Mouse (Mus musculus) heart, embryonic 11.5 days (tissue): Measurements from ENCODE around the gene Fam117b. TPM values are rescaled to one million over a fixed set of nuclear protein-coding genes. Genes with fewer than 3 reads are reported as not detected.

Source experiments
- ATAC-seq: fragments of 200-750 bp; cut with Nextera tagmentation; replicated peaks from 2 replicates; pipeline ENCODE4 v1.8.0; 2017; ENCODE audit warnings: moderate library complexity; ENCODE audit not compliant: insufficient number of reproducible peaks, low FRiP score, low TSS enrichment
- H3K27ac ChIP-seq: fragments of 300-500 bp; sonication (generic); 2 replicates; pipeline ENCODE4 v1.5.1; 2014; ENCODE audit warnings: mild to moderate bottlenecking, low read depth, low read length
- H3K27me3 ChIP-seq: fragments of 300-500 bp; sonication (generic); 2 replicates; pipeline ENCODE4 v1.6.1; 2014; ENCODE audit warnings: mild to moderate bottlenecking, low read length, mixed read lengths; ENCODE audit not compliant: control insufficient read depth, insufficient read depth
- H3K36me3 ChIP-seq: fragments of 300-500 bp; sonication (generic); 2 replicates; pipeline ENCODE4 v1.6.1; 2014; ENCODE audit warnings: mild to moderate bottlenecking, low read length, moderate library complexity, mixed read lengths; ENCODE audit not compliant: control insufficient read depth, insufficient read depth
- H3K4me1 ChIP-seq: fragments of 300-500 bp; sonication (generic); 2 replicates; pipeline ENCODE4 v1.6.1; 2014; ENCODE audit warnings: low read length; ENCODE audit not compliant: control insufficient read depth, insufficient read depth
- H3K4me2 ChIP-seq: fragments of 300-500 bp; sonication (generic); 2 replicates; pipeline ENCODE4 v1.6.1; 2014; ENCODE audit warnings: mild to moderate bottlenecking, moderate library complexity
- H3K4me3 ChIP-seq: fragments of 300-500 bp; sonication (generic); 2 replicates; pipeline ENCODE4 v1.5.1; 2014; ENCODE audit warnings: low read depth, low read length
- H3K9ac ChIP-seq: fragments of 300-500 bp; sonication (generic); 2 replicates; pipeline ENCODE4 v1.6.1; 2014; ENCODE audit warnings: mild to moderate bottlenecking, low read depth, low read length, moderate library complexity
- H3K9me3 ChIP-seq: fragments of 300-500 bp; sonication (generic); replicated peaks from 2 replicates; pipeline ENCODE4 v1.6.1; 2016; ENCODE audit warnings: low read length; ENCODE audit not compliant: control insufficient read depth
- WGBS: fragments of 180-500 bp; shearing (Covaris S2); extraction: QIAGEN DNeasy Blood & Tissue Kit; methylation state at CpG from one replicate; pipeline ENCODE4 v1.1.7; 2014; ENCODE audit not compliant: insufficient replicate concordance; 5-methylcytosine and 5-hydroxymethylcytosine counted together
- polyA plus RNA-seq: library from polyadenylated mRNA; unstranded; fragments of >200 nt; fragmentation: Nextera tagmentation; extraction: Ambion mirVana; gene quantifications from 2 replicates; pipeline ENCODE4 v1.2.1, GENCODE M21; 2014

The Fam117b gene
- polyA plus RNA-seq = 5.3 and 5.9 TPM in 2 replicates

DNA sequence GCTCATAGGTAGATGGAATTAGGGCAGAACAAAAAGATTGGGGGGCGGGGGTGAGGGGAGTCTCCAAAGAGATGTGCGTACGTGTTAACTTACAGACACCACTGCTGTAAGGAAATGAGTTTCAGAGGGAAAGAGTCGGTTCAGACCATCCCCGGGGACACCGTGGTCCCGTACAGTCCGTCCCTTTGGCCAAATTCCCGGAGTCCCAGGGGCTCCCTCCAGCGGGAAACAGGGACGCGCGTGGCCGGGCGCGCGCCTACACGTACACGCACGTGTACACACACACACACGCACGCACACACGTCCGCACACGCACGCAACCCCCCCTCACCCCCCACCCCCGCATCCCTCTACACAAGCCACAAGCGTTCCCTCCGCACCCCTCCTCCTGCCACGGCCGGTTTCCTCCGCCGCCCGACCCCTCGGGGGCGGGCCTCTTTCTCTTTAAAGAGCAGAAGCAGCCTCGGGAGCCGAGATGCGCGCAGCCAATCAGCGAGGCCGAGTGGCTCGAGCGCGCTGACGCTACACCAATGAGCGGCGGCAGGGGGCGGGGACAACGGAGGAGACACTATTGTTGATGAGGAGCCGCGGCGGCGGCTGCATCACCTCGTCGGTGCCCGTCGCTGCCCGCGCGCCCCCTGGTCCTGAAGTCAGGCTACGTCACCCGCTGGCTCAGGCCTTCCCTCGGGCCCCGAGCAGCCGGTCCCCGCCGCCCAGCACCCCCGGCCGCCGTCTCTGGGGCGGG, at the start of gene Fam117b:
TSS of gene Fam117b (plus strand) at position 594 of the 745 bp plus-strand sequence.
- peak within 1 kb of the TSS; percentile 93 for H3K9ac ChIP-seq
- H3K36me3 ChIP-seq = no peaks in the 10 kb centered on the region
- peaks cover 11% of the 10 kb centered on the region for H3K4me1 ChIP-seq
- H3K27ac ChIP-seq = peak within 1 kb of the TSS; percentile 94
- H3K27me3 ChIP-seq = no peaks in the 10 kb centered on the region
- H3K4me2 ChIP-seq = peak within 1 kb of the TSS; percentile 85
- no peaks in the 10 kb centered on the region for H3K9me3 ChIP-seq
- ATAC-seq = peak; percentile 95
- peak within 1 kb of the TSS; percentile 97 for H3K4me3 ChIP-seq
- under 1% methylated on average over 67 of the region's 72 CpGs for WGBS

DNA sequence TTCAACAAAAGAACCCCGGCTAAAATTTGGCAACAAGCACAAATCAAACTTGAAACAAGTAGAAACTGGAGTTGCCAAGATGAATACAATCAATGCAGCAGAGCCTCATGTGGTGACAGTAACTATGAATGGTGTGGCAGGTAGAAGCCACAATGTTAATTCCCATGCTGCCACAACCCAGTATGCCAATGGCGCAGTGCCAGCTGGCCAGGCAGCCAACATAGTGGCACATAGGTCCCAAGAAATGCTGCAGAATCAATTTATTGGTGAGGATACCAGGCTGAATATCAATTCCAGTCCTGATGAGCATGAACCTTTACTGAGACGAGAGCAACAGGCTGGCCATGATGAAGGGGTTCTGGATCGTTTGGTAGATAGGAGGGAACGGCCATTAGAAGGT, 44.8 kb upstream of the Fam117b start:
- no peak overlapping the region for H3K4me3 ChIP-seq

DNA sequence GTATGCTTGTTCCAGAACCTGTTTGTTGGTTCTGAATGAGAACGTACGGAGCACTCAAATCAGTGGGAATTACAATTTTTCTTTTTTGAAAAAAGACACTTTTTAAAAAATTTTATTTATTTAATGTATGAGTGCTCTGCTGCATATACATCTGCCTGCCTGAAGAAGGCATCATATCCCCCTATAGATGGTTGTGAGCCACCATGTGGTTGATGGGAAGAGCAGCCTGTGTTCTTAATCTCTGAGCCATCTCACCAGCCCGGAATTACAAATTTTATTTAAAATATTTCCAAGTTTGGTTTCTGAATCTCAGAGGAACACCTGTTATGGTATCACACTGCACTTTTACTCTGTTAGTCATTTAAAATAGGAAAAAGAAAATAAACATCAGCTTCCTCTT, 38.8 kb upstream of the Fam117b start:
- 81% methylated on average over 3 of the region's 3 CpGs for WGBS
- ATAC-seq = no peak
- 0 out of 2 replicates have a peak, but pooled peaks cover 3% of the 10 kb centered on the region for H3K4me1 ChIP-seq

More for the DNA sequence above, 44.8 kb upstream of the Fam117b start:
- no peak overlapping the region for H3K27ac ChIP-seq
- no peaks in the 10 kb centered on the region for H3K27me3 ChIP-seq
- no peak overlapping the region for H3K9ac ChIP-seq
- WGBS = 87% methylated on average over 5 of the region's 5 CpGs
- no peak for ATAC-seq
- peaks cover 17% of the 10 kb centered on the region for H3K36me3 ChIP-seq
- H3K4me1 ChIP-seq = 0 out of 2 replicates have a peak, but pooled peaks cover 3% of the 10 kb centered on the region
- H3K9me3 ChIP-seq = no peaks in the 10 kb centered on the region
- H3K4me2 ChIP-seq = no peak overlapping the region

DNA sequence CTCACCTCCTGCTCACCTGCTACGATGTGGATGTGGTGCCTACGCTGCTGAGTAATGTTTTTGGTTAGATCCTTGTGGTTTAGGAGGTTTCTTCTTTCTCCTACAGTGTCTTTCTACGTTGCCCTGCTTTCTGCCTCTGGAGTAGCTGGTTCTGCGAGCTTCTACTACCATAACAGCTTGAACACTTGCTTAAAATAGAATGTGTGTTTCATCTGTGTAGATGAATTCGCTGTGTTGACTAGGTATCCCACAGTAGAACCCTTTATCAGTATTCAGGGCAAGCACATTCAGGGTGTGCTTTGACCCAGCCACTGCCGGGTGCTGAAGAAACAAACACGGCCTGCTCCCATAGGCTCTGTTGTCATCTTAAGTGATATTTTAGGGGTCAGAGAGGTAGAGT, 34.7 kb upstream of the Fam117b start:
- no peaks in the 10 kb centered on the region for H3K36me3 ChIP-seq
- WGBS = 65% methylated on average over 7 of the region's 7 CpGs
- no peak overlapping the region for H3K9ac ChIP-seq
- H3K27ac ChIP-seq = no peak overlapping the region
- no peaks in the 10 kb centered on the region for H3K9me3 ChIP-seq
- H3K4me3 ChIP-seq = no peak overlapping the region
- ATAC-seq = no peak
- no peaks in the 10 kb centered on the region for H3K27me3 ChIP-seq
- 0 out of 2 replicates have a peak, but pooled peaks cover 2% of the 10 kb centered on the region for H3K4me1 ChIP-seq
- H3K4me2 ChIP-seq = no peak overlapping the region

More for the DNA sequence above, 38.8 kb upstream of the Fam117b start:
- H3K36me3 ChIP-seq = peaks cover 5% of the 10 kb centered on the region
- no peak overlapping the region for H3K9ac ChIP-seq
- no peak overlapping the region for H3K4me3 ChIP-seq
- no peak overlapping the region for H3K27ac ChIP-seq
- no peak overlapping the region for H3K4me2 ChIP-seq
- H3K9me3 ChIP-seq = no peaks in the 10 kb centered on the region
- no peaks in the 10 kb centered on the region for H3K27me3 ChIP-seq

DNA sequence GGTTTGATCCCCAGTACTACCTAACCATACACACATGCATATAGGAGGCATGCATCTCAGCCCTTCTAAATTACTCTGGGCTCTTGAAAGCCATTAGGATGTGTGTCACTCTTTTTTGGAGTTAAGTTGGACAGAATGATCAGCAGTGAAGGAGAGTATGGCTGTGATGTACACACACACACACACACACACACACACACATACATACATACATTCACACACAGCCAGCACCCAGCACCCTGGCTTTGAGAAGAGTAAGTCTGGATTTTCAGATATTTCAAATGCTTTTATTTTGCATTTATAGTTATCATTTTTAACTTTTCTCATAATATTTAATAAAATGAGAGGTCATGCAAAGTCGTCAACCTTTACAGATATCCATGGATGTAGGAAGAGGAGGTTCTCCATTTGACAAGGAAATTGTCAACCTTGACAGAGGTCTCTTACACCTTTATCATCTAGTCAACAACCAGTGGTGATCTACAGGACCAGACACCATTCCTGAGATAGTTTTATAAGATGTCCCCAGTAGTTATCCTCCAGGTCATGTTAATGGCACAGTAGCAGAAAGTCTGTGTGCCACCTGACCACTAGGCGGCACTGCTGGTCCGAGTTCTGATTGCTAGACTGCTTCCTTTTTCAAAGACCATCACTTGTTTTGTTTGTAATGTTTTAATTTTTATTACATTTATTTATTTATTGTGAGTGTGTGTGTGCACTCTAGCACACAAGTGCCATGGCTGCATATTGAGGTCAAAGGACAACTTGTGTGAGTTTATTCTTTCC, 29.3 kb upstream of the Fam117b start:
- Histone ChIP-seq H3K4me2 (no peak overlapping the region), H3K4me1 (peaks cover 9% of the 10 kb centered on the region), H3K9me3 (no peaks in the 10 kb centered on the region), H3K9ac (no peak overlapping the region), H3K27me3 (no peaks in the 10 kb centered on the region), H3K27ac (no peak overlapping the region), H3K4me3 (no peak overlapping the region), H3K36me3 (no peaks in the 10 kb centered on the region)
- ATAC-seq = no peak
- 33% methylated on average over 3 of the region's 3 CpGs for WGBS

DNA sequence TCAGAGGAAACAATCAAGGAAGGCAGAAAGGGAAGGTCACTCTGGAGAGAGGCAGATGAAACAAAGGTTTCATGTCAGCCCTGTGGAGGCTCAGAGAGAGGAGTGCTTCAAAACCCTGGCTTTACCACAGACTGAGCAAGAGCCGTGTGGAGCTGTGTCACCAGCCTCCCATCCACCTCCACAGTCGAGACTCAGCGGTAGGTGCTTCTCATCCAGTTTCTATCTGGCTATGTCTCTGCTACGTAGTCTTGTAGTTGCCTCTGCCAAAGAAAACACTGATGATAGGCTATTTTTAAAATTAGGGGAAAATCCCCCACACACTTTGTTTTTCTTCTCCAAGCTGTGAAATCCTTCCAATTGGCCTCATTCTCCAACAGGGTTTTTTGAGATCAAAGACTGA, 25.9 kb upstream of the Fam117b start:
- Histone ChIP-seq H3K4me2 (no peak overlapping the region), H3K27ac (no peak overlapping the region), H3K9ac (no peak overlapping the region), H3K9me3 (no peaks in the 10 kb centered on the region), H3K4me3 (no peak overlapping the region), H3K27me3 (no peaks in the 10 kb centered on the region), H3K36me3 (no peaks in the 10 kb centered on the region), H3K4me1 (peaks cover 9% of the 10 kb centered on the region)
- WGBS = 34% methylated on average over 4 of the region's 4 CpGs
- ATAC-seq = no peak

DNA sequence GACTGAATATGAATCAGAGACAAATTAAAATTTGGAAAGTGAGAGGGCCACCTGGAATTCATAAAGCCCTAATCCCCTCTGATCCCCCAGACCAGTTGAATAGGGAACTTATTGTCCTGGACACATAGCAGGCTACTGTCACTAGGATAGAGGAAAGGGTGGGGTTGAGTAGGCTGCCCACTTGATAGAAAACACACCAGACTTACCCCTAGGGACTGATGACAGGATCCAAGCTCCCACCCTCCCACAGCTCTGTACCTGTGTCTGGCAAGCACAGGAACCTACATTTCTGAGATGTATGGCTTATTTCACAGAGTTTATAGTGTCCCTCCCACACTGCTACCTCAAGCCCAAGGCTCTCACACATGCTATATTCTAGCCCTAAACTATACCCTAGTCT, 24.8 kb upstream of the Fam117b start:
- peaks cover 8% of the 10 kb centered on the region for H3K4me1 ChIP-seq
- ATAC-seq = no peak
- H3K4me2 ChIP-seq = no peak overlapping the region
- H3K4me3 ChIP-seq = no peak overlapping the region
- H3K9me3 ChIP-seq = no peaks in the 10 kb centered on the region
- no peaks in the 10 kb centered on the region for H3K27me3 ChIP-seq
- no peaks in the 10 kb centered on the region for H3K36me3 ChIP-seq
- no peak overlapping the region for H3K9ac ChIP-seq
- H3K27ac ChIP-seq = no peak overlapping the region

DNA sequence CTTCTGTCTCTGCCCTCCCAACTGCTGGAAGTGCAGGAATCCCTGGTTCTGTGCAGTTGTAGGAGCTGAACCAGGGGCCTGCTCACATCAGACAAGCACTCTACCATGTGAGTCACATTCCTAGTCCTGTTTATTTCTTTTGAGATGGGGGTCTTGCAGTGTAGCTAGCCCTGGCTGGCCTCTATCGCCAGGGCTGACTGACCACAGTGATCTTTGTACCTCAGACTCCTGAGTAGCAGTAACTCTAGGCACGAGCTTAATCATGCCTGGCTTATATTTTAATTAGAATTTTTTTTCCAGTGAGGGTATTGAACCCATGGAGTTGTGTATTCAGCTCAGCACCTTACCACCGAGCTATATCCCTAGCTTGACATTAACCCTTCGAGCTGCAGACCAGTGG, 21.6 kb upstream of the Fam117b start:
- Histone ChIP-seq H3K36me3 (no peaks in the 10 kb centered on the region), H3K9ac (no peak overlapping the region), H3K4me3 (no peak overlapping the region), H3K27ac (no peak overlapping the region), H3K4me2 (no peak overlapping the region), H3K27me3 (no peaks in the 10 kb centered on the region), H3K9me3 (no peaks in the 10 kb centered on the region), H3K4me1 (peaks cover 7% of the 10 kb centered on the region)
- 83% methylated on average over 4 of the region's 4 CpGs for WGBS
- ATAC-seq = no peak
